Mouse (Mus musculus) central nervous system, embryonic 11.5 days (tissue): ENCODE results near the gene Jpt2. TPM values are rescaled to one million over a fixed set of nuclear protein-coding genes. Genes with fewer than 3 reads are reported as not detected.

Experiments
- polyA plus RNA-seq: library from polyadenylated mRNA; depleted of rRNA; stranded (reverse); fragments of >200 nt; gene quantifications from 2 replicates; pipeline ENCODE4 v1.2.3, GENCODE M21; 2012; rRNA removed

Jpt2 gene
- 132 and 152 TPM in 2 replicates for polyA plus RNA-seq

DNA sequence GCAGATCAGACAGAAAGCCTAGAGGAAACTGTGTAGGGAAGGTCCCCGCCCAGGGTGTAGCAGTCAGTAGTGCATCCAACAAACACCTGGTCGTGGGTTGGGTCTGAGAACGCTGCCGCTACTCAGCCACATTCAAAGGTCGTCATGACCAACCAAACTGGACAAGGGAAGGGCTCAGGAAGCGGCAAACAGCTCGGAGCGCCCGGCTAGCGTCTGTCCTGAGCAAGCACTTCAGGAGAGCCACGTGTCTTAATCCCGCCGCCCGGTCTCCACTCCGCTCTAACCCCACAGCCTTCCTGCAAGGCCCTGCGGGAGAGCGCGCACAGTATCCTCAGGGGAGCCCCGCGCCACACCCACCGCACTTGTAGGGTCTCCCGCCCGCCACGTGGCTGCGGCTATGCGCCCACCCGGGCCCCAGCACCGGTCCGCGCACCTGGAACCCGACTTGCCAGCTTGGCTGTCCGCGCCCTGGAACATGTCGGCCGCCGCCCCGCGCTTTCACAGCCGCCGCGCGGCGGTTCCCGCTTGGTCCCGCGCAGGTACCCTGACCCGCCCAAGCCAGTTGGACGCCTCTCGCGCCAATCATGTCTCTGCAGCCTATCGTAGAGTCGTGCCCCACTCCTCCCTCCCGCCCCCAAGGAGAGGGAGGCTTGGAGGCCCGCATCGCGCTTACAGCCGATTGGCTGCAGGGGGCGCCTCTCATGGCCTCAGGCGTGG lies at the start of gene Jpt2:
Gene Jpt2 (minus strand): TSS at position 555 of the 717 bp plus-strand sequence.

DNA sequence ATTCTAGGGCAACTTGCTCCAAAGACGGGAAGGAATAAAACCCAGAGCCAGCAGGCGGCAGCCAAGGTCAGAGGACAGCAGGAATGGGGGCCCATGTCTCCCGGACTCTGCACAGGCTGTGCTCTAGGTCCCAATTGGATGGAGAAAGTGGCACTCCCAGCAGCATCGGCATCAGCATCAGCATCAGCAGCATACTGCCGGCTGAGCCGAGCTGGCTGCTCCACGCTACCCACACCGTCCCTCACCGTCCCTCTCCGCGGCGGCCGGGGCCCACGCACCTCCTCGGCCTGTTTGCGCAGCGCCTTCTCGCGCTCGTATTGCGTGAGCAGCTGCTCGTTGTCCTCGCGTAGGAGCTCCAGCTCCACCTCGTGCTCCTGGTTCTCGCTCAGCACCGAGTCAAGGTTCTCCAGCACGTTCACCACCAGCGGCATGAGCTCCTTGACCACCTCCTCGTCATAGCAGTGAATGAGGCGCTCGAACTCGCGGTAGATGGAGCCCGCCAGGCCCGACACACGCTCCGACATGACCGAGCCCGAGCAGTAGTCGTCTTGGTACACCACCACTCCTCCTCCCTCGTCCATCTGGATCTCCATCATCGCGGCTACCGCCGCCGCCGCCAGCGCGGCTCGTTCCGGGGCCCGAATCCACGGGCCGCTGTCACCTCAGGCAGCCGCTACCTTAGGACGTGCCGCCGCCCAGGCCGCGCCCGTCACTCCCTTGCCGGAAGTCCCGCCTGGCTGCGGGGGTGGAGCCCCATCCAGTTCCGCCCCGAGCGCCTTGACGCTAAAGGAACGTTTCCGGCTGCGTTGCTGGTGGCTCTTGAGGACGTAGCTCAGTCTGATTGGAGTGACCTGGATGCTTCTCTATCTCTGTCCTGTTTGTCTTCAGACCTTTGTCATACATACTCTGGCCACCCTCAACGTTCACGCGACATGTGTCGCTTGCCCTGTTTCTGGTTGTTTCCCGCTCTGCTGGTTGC lies 23.9 kb downstream of the Jpt2 start, which contains the start of gene Mapk8ip3:
Gene Mapk8ip3 (minus strand): TSS at position 719 of the 979 bp plus-strand sequence.

DNA sequence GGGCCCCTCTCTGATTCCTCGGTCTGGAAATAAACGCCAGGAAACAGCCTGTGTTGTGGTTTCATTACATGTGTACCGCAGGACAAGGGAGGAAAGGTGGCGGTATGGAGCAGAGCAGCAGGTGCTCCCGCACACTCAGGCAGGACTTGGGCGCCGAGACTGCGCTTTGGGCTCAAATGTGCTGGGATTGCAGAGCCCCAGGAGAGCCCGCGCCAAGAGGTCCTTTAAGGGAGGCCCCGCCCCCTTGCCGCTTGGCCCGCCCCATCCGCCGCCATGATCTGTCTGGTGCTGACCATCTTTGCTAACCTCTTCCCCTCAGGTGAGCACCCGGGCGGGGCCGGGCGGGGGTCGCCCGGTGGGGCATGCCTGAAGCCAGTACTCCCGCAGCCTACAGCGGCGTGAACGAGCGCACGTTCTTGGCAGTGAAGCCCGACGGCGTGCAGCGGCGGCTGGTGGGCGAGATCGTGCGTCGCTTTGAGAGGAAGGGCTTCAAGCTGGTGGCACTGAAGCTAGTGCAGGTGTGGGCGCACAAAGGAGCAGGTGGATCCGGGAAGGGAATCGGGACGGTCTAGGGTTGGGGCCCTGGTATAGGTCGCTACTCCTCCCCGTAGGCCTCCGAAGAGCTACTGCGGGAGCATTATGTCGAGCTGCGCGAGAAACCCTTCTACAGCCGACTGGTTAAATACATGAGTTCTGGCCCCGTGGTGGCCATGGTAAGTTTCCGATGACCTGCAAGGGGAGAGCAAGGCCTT lies 64.1 kb downstream of the Jpt2 start, which contains the start of gene Nme3:
Gene Nme3 (plus strand): TSS at position 260 of the 752 bp plus-strand sequence.

DNA sequence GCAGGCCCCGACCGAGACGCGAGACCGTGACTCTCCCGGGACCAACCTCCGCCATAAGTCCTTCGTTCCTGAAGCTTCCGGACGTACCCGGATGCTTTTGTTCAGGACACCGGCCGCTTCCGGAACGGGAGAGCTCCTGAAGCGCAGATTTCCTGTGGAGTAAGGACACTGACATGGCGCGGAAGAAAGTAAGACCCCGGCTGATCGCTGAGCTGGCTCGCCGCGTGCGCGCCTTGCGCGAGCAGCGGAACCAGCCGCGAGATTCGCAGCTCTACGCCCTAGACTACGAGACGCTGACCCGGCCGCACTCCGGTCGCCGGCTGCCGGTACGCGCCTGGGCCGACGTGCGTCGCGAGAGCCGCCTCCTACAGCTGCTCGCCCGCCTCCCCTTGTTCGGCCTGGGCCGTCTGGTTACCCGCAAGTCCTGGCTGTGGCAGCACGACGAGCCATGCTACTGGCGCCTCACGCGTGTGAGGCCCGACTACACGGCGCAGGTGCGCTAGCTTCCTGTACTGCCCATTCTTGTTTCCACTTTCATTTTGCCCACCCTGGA lies 65.4 kb downstream of the Jpt2 start, which contains the start of the genes Eme2 and Mrps34:
Gene Eme2 (minus strand): TSS at position 93 of the 553 bp plus-strand sequence.
Gene Mrps34 (plus strand): TSS at position 122 of the 553 bp plus-strand sequence.

Other genes starting within 250 kb of the Jpt2 start
- gene Rnf151, start 242.6 kb downstream of the Jpt2 start, polyA plus RNA-seq, result 0.63 and 0.70 TPM in 2 replicates
- 2,876 and 3,382 TPM in 2 replicates for gene Rps2, start 242.6 kb downstream of the Jpt2 start, polyA plus RNA-seq
- gene Ndufb10, start 236.2 kb downstream of the Jpt2 start, polyA plus RNA-seq, result 177 and 184 TPM in 2 replicates
- 0.07 TPM in 1 of 2 replicates, not detected in the other for gene Rpl3l, start 232.9 kb downstream of the Jpt2 start, polyA plus RNA-seq
- gene Msrb1, start 224.0 kb downstream of the Jpt2 start, polyA plus RNA-seq, result 27.4 and 35.8 TPM in 2 replicates
- gene Hs3st6, start 207.7 kb downstream of the Jpt2 start, polyA plus RNA-seq, result 0.42 and 0.88 TPM in 2 replicates
- 0.12 and 0.19 TPM in 2 replicates for gene Meiob, start 156.4 kb downstream of the Jpt2 start, polyA plus RNA-seq
- gene Hagh, start 120.5 kb downstream of the Jpt2 start, polyA plus RNA-seq, result 22.7 and 23.0 TPM in 2 replicates
- 15.9 and 17.5 TPM in 2 replicates for gene Fahd1, start 110.3 kb downstream of the Jpt2 start, polyA plus RNA-seq
- gene Igfals, start 94.7 kb downstream of the Jpt2 start, polyA plus RNA-seq, result 0.09 and 0.22 TPM in 2 replicates
- gene Nubp2, start 74.3 kb downstream of the Jpt2 start, polyA plus RNA-seq, result 28.1 and 32.5 TPM in 2 replicates
- 28.8 and 42.0 TPM in 2 replicates for gene Spsb3, start 74.0 kb downstream of the Jpt2 start, polyA plus RNA-seq
- 34.6 and 35.0 TPM in 2 replicates for gene Eme2, start 65.6 kb downstream of the Jpt2 start, polyA plus RNA-seq
- 85.7 and 98.3 TPM in 2 replicates for gene Mrps34, start 65.6 kb downstream of the Jpt2 start, polyA plus RNA-seq
- 48.4 and 48.7 TPM in 2 replicates for gene Nme3, start 64.2 kb downstream of the Jpt2 start, polyA plus RNA-seq
- 157 and 167 TPM in 2 replicates for gene Mapk8ip3, start 23.7 kb downstream of the Jpt2 start, polyA plus RNA-seq
- 28.7 and 36.2 TPM in 2 replicates for gene Cramp1l, start 55.1 kb upstream of the Jpt2 start, polyA plus RNA-seq
- 16.7 and 23.6 TPM in 2 replicates for gene Ift140, start 55.4 kb upstream of the Jpt2 start, polyA plus RNA-seq
- gene Tmem204, start 122.9 kb upstream of the Jpt2 start, polyA plus RNA-seq, result 4.2 and 7.3 TPM in 2 replicates
- 31.8 and 44.2 TPM in 2 replicates for gene Telo2, start 155.3 kb upstream of the Jpt2 start, polyA plus RNA-seq
- not detected in 2 replicates for gene Ptx4, start 160.1 kb upstream of the Jpt2 start, polyA plus RNA-seq
- gene Clcn7, start 172.7 kb upstream of the Jpt2 start, polyA plus RNA-seq, result 27.6 and 29.7 TPM in 2 replicates
- 0.02 TPM in 2 replicates for gene Ccdc154, start 201.8 kb upstream of the Jpt2 start, polyA plus RNA-seq
- gene Gm38655, start 214.8 kb upstream of the Jpt2 start, polyA plus RNA-seq, result not detected in 2 replicates
- gene BC003965, start 223.9 kb upstream of the Jpt2 start, polyA plus RNA-seq, result 28.6 and 42.4 TPM in 2 replicates
- gene Unkl, start 227.7 kb upstream of the Jpt2 start, polyA plus RNA-seq, result 16.4 and 17.0 TPM in 2 replicates